Mouse (Mus musculus) intestine, embryonic 16.5 days (tissue): ENCODE data around the gene Fam81b. TPM values are rescaled to one million over a fixed set of nuclear protein-coding genes. Genes with fewer than 3 reads are reported as not detected.
"Not testable (repeated sequence)": the region's sequence is repeated elsewhere in the genome, so short reads cannot be mapped to it uniquely, and the experiment has no call there.

Experiments used
- ATAC-seq: fragments of 200-750 bp; cut with Nextera tagmentation; 2 replicates; pipeline ENCODE4 v1.8.0; 2017; ENCODE audit warnings: moderate TSS enrichment, moderate library complexity
- H3K27ac ChIP-seq: fragments of 300-500 bp; sonication (generic); 2 replicates; pipeline ENCODE4 v1.5.1; 2014; ENCODE audit warnings: mild to moderate bottlenecking, low read length
- H3K27me3 ChIP-seq: fragments of 300-500 bp; sonication (generic); replicated peaks from 2 replicates; pipeline ENCODE4 v1.6.1; 2014; ENCODE audit warnings: low read length, control low read depth, mixed read lengths; ENCODE audit not compliant: control insufficient read depth, insufficient read depth
- H3K36me3 ChIP-seq: fragments of 300-500 bp; sonication (generic); 2 replicates; pipeline ENCODE4 v1.6.1; 2014; ENCODE audit warnings: low read length, control low read depth; ENCODE audit not compliant: control insufficient read depth, insufficient read depth
- H3K4me1 ChIP-seq: fragments of 300-500 bp; sonication (generic); 2 replicates; pipeline ENCODE4 v1.6.1; 2014; ENCODE audit warnings: low read length, control low read depth, mixed read lengths; ENCODE audit not compliant: control insufficient read depth, insufficient read depth
- H3K4me2 ChIP-seq: fragments of 300-500 bp; sonication (generic); 2 replicates; pipeline ENCODE4 v1.6.1; 2014; ENCODE audit warnings: low read depth, low read length, control low read depth
- H3K4me3 ChIP-seq: fragments of 300-500 bp; sonication (generic); 2 replicates; pipeline ENCODE4 v1.5.1; 2014; ENCODE audit warnings: mild to moderate bottlenecking, low read length
- H3K9ac ChIP-seq: fragments of 300-500 bp; sonication (generic); 2 replicates; pipeline ENCODE4 v1.6.1; 2014; ENCODE audit warnings: low read depth, low read length
- H3K9me3 ChIP-seq: fragments of 300-500 bp; sonication (generic); 2 replicates; pipeline ENCODE4 v1.6.1; 2016; ENCODE audit warnings: low read length, control low read depth; ENCODE audit not compliant: control insufficient read depth
- WGBS: fragments of 180-500 bp; shearing (Covaris S2); extraction: QIAGEN DNeasy Blood & Tissue Kit; methylation state at CpG from one replicate; pipeline ENCODE4 v1.1.7; 2014; 5-methylcytosine and 5-hydroxymethylcytosine counted together
- polyA plus RNA-seq: library from polyadenylated mRNA; unstranded; fragments of >200 nt; fragmentation: Nextera tagmentation; extraction: Ambion mirVana; gene quantifications from 2 replicates; pipeline ENCODE4 v1.2.1, GENCODE M21; 2015

Gene Fam81b
- not detected in 2 replicates for polyA plus RNA-seq

DNA sequence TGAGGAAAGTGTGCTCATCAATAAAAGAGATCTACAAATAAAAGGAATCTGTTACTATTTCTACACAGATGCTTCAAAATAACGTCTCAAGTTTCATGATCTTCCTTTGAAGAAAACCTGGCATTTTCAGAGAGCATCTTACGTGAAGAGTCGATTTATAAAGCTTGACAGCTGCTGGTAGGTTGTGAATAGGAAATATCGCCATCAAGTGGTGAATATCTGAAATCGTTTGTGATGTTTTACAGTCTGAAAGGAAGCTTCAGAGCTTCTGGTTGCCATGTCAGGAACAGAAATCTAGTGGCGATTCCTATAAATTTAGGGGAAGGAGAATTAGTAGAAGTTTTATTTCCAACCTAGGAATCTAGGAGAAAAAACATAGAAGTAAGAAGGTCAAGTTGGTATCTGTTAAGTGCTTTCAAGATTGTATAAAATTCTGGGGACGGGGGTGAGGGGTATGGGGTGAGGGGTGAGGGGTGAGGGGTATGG lies at the start of gene Fam81b:
Gene Fam81b, minus strand, starts transcription at position 436 of the 486 bp plus-strand sequence.
- Histone ChIP-seq H3K9me3 (no peaks in the 10 kb centered on the region), H3K27ac (no peak within 1 kb of the TSS), H3K27me3 (no peaks in the 10 kb centered on the region), H3K4me2 (no peak within 1 kb of the TSS), H3K4me3 (no peak within 1 kb of the TSS), H3K9ac (no peak within 1 kb of the TSS), H3K4me1 (no peaks in the 10 kb centered on the region), H3K36me3 (no peaks in the 10 kb centered on the region)
- ATAC-seq: no peak
- WGBS: 38% methylated on average over 7 of the region's 7 CpGs

DNA sequence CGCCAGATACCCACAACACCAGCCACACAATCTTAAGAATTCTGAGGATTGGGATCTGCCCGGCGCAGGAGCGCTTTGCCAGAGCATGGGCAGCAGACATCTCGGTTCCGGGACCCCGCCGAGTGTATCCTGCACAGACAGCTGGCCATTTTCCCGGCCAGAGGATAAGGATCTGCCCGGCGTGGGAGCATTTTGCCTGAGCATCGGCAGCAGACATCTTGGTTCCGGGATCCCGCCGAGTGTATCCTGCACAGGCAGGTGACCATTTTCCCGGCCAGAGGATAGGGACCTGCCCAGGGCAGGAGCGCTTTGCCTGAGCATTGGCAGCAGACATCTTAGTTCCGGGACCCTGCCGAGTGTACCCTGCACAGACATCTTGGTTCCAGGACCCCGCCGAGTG lies 41.1 kb upstream of the Fam81b start:
- WGBS: 62% methylated on average over 19 of the region's 21 CpGs
- ATAC-seq, H3K4me3 ChIP-seq, H3K27ac ChIP-seq, H3K4me2 ChIP-seq, H3K9ac ChIP-seq, H3K4me1 ChIP-seq, H3K9me3 ChIP-seq, H3K36me3 ChIP-seq, H3K27me3 ChIP-seq: not testable (repeated sequence)

DNA sequence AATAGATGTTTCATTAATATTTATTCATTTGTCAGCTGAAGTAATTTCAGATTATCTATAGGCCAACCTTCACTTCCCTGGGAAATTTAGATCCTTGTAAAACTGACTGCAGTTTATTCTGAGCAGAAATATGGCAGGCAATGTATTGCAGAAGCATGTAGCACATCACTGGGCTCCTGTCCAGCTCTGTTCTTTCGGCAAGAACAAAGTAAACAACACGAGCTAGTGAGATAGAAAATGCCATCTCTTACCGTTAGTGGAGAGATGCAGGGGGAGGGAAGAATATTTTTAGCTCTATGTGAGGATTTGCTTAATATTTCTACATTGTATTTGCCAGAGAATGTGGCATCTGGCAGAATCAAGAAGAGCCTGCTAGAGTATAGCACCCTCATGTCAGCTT lies 13.8 kb upstream of the Fam81b start:
- Histone ChIP-seq H3K4me3 (no peak overlapping the region), H3K36me3 (no peaks in the 10 kb centered on the region), H3K4me2 (no peak overlapping the region), H3K27ac (no peak overlapping the region), H3K9me3 (no peaks in the 10 kb centered on the region), H3K27me3 (no peaks in the 10 kb centered on the region), H3K9ac (no peak overlapping the region), H3K4me1 (no peaks in the 10 kb centered on the region)
- 17% methylated on average over 3 of the region's 3 CpGs for WGBS
- peak; percentile 44; the same call in 1 of the 2 replicates for ATAC-seq

DNA sequence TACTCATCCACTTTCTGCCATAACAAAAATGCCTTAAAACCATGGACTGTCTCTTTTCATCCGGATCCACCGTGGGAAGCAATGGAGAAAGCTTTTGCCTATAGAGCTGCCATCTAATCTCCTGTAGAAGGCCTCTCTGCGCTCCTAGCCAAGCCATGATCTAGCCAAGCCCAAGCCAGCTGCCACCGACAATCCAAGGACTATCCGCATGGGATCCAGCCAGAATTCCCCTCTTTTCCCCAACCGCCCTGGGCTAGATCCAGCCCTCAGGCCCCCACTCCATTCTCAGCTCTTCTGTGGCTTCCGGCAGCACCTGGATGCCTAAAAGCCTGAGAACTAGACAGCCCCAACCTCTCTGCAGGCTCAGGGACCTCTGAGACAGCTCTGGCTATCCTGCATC lies 6.7 kb upstream of the Fam81b start:
- 78% methylated on average over 7 of the region's 7 CpGs for WGBS
- Histone ChIP-seq H3K27ac (no peak overlapping the region), H3K27me3 (no peaks in the 10 kb centered on the region), H3K4me3 (no peak overlapping the region), H3K4me1 (no peaks in the 10 kb centered on the region), H3K4me2 (no peak overlapping the region), H3K36me3 (no peaks in the 10 kb centered on the region), H3K9ac (no peak overlapping the region), H3K9me3 (no peaks in the 10 kb centered on the region)
- no peak for ATAC-seq

DNA sequence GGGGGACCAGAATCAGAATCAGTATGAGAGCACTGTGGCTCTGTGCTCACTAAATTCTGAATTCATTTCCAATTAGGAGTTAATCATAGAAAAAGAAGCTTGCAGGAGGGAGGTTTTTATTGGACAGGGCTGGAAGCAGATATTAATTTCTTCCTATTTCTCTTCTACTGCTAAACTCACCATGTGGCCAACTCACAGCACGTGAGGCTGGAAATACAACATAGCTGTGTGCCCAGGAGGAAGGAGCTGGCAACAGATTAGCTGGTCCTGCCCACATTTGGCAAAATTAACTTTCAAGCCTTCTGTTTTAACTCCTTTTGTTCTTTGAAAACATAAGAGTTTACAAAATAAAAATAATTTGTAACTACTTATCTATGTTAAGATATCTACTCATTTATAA lies 3.9 kb upstream of the Fam81b start:
- ATAC-seq: no peak
- WGBS: 59% methylated on average over 1 of the region's 1 CpGs
- Histone ChIP-seq H3K27ac (no peak overlapping the region), H3K27me3 (no peaks in the 10 kb centered on the region), H3K4me2 (no peak overlapping the region), H3K36me3 (no peaks in the 10 kb centered on the region), H3K9ac (no peak overlapping the region), H3K4me3 (no peak overlapping the region), H3K9me3 (no peaks in the 10 kb centered on the region), H3K4me1 (no peaks in the 10 kb centered on the region)

DNA sequence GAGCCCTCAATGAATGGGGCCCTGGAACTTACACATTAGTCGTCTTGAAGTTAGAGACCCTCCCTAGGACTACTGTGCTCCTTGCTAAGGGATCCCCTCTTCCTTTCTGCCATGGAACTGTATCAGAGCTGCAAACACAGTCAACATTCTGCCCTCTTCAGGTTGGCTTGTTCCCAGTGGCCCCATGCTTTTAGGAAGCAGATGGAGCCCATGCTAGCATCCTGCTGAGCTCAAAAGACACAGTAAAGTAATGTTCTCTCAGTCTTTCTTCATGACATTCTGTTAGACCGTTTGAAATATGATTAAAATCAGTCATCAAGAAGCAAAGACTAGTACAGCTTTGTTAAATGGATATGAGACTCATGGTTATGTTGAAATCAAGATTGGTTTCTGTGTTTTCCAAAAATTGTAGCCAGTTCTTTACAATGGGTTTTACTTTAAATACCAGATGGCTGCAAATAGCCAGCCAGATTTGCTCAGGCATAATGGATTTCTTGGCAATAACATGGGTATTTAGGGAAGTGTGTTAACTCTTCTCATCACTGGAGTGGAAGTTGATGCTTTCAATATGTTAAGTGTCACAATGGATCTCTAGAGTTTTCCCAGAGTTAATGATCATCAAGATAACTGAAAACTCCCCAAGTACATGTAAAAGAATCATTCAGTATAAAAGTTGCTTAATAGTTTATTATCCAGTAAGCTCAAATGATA lies 938 bp upstream of the Fam81b start:
- Histone ChIP-seq H3K36me3 (no peaks in the 10 kb centered on the region), H3K4me3 (no peak overlapping the region), H3K9ac (no peak overlapping the region), H3K27ac (no peak overlapping the region), H3K4me1 (no peaks in the 10 kb centered on the region), H3K27me3 (no peaks in the 10 kb centered on the region), H3K9me3 (no peaks in the 10 kb centered on the region), H3K4me2 (no peak overlapping the region)
- ATAC-seq: no peak; the same call in 1 of the 2 replicates
- 59% methylated on average over 2 of the region's 2 CpGs for WGBS

DNA sequence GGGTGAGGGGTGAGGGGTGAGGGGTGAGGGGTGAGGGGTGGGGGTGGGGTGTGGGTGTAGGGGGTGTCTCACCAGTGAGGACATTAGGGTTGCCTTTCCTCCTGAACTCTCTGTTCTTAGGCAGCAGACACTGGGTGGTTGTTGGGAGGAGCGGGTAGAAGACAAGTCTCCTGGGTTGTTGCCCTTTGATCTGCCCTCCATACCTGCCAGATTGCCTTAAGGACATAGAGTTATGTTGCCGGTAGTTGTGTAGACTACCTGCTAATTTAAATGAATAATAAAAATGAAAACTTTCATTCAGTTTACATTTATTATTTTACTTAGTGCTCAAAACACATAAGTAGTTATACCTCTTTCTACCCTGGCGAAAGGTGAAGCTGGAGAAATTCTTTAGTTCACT lies 369 bp upstream of the Fam81b start:
- no peaks in the 10 kb centered on the region for H3K36me3 ChIP-seq
- H3K4me1 ChIP-seq: no peaks in the 10 kb centered on the region
- no peaks in the 10 kb centered on the region for H3K9me3 ChIP-seq
- 92% methylated on average over 3 of the region's 3 CpGs for WGBS
- H3K4me3 ChIP-seq: no peak overlapping the region
- H3K27me3 ChIP-seq: no peaks in the 10 kb centered on the region
- H3K27ac ChIP-seq: no peak overlapping the region
- no peak overlapping the region for H3K4me2 ChIP-seq
- no peak for ATAC-seq
- no peak overlapping the region for H3K9ac ChIP-seq

DNA sequence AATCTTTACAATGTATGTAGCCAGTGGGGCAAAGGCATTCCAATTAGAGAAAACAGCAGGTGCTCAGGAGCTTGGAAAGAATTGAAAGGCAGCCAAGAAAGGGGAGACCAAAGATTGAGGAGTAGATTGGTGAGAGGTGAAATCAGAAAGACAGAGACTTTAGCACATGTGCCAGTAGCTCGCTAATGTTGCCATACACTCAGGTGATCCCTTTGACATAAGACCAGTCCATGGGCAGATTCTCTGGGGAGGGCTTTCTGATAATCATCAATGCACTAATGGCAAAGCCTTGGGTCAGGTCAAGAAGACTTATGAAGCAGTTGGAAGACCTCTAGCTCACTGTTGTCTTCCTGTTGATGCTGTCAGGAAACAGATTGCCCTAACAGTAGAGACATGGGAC lies 671 bp downstream of the Fam81b start:
- no peaks in the 10 kb centered on the region for H3K27me3 ChIP-seq
- H3K9ac ChIP-seq: no peak overlapping the region
- H3K4me3 ChIP-seq: no peak overlapping the region
- no peak for ATAC-seq
- no peaks in the 10 kb centered on the region for H3K4me1 ChIP-seq
- no peak overlapping the region for H3K27ac ChIP-seq
- WGBS: 85% methylated on average over 1 of the region's 1 CpGs
- no peaks in the 10 kb centered on the region for H3K36me3 ChIP-seq
- no peaks in the 10 kb centered on the region for H3K9me3 ChIP-seq
- no peak overlapping the region for H3K4me2 ChIP-seq

DNA sequence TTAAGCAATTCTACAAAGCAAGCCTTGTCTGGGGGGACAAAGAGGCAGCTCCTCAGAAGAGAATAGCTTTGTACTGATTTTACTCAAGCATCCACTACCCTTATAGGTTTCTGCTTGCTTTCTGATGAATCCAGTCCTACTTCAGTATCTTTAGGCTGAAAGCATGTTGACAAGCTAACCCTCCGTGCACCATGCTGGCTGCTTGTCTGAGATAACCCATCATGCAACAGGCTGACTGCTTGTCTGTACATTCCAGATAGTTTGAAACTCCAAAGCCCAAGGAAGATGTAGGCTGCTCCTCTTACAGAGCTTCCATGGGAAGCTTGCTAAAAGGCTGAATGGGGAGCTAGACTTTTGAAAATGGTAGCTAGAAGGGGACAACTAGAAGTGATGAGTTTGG lies 1.7 kb downstream of the Fam81b start:
- ATAC-seq: no peak
- H3K4me2 ChIP-seq: no peak overlapping the region
- H3K27ac ChIP-seq: no peak overlapping the region
- no peaks in the 10 kb centered on the region for H3K9me3 ChIP-seq
- no peak overlapping the region for H3K4me3 ChIP-seq
- no peak overlapping the region for H3K9ac ChIP-seq
- H3K36me3 ChIP-seq: no peaks in the 10 kb centered on the region
- H3K27me3 ChIP-seq: no peaks in the 10 kb centered on the region
- H3K4me1 ChIP-seq: no peaks in the 10 kb centered on the region
- 81% methylated on average over 1 of the region's 1 CpGs for WGBS

DNA sequence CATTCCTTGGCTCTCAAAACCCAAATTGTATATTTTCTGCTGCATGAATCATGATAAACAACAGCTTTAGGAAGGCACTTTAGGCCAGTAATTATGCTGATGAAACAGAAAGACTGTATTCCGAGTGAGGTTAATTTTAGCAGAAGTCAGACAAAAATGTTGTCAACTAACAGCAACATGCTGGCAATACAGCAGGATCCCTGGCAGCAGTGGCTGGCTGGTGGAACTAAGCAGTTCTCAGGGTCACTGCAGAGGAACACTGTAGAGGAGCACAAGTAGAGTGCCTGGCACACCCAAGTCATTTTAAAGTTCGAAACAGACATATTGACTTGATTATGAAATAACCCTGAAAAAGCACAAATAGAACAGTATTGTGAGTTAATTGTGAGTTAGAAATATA lies 2.8 kb downstream of the Fam81b start:
- no peaks in the 10 kb centered on the region for H3K9me3 ChIP-seq
- no peak overlapping the region for H3K27ac ChIP-seq
- no peak overlapping the region for H3K4me3 ChIP-seq
- H3K27me3 ChIP-seq: no peaks in the 10 kb centered on the region
- H3K4me2 ChIP-seq: no peak overlapping the region
- 77% methylated on average over 2 of the region's 2 CpGs for WGBS
- no peaks in the 10 kb centered on the region for H3K36me3 ChIP-seq
- no peaks in the 10 kb centered on the region for H3K4me1 ChIP-seq
- H3K9ac ChIP-seq: no peak overlapping the region
- ATAC-seq: no peak
